17 mouse cellular contexts compared by ENCODE assay signal in genomic region chr6:5038140-5038749, GRCm38 (mm10).
"Had no signal": no experiment of that assay in that cellular context is flagged by ENCODE, and none has a peak within 500 bp of the region (broad histone marks: within the 10 kb centered on the region; RNA-seq: fewer than 3 reads in every experiment).

No protein-coding gene starts in this region.

- H3K9ac ChIP-seq: limb, embryonic 12.5 days; liver, embryonic 13.5 days; liver, postnatal 0 days; lung, embryonic 15.5 days; neural tube, embryonic 13.5 days had no signal

- ATAC-seq: liver, postnatal 0 days had no signal

- H3K36me3 ChIP-seq: limb, embryonic 12.5 days; liver, embryonic 13.5 days; lung, embryonic 15.5 days; neural tube, embryonic 13.5 days had no signal

- H3K27me3 ChIP-seq: limb, embryonic 12.5 days; liver, embryonic 13.5 days; lung, embryonic 15.5 days; neural tube, embryonic 13.5 days had no signal

- H3K27ac ChIP-seq: left cerebral cortex, adult 2 months; limb, embryonic 12.5 days; liver, embryonic 13.5 days; lung, embryonic 15.5 days; macrophage; neural tube, embryonic 13.5 days had no signal

- H3K4me2 ChIP-seq: limb, embryonic 12.5 days; liver, embryonic 13.5 days; lung, embryonic 15.5 days; neural tube, embryonic 13.5 days had no signal

- DNase-seq: kidney, adult 18-20 months; kidney, postnatal 10 days; kidney, postnatal 4 days; liver; liver, embryonic 13.5 days; liver, postnatal 0 days; lung, postnatal 14 days; retina, postnatal 1 day; right cerebral cortex, postnatal 4 days; spleen, adult 18-20 months; thymus, adult 18-20 months; thymus, postnatal 14 days had no signal

- H3K4me3 ChIP-seq: left cerebral cortex, adult 2 months; limb, embryonic 12.5 days; liver, embryonic 13.5 days; lung, embryonic 15.5 days; neural tube, embryonic 13.5 days had no signal

- H3K9me3 ChIP-seq: limb, embryonic 12.5 days; liver, embryonic 13.5 days; lung, embryonic 15.5 days; neural tube, embryonic 13.5 days had no signal

- H3K4me1 ChIP-seq: lung, embryonic 15.5 days had no signal
